Mouse (Mus musculus): Measurements from ENCODE around the gene Oaz1. TPM values are rescaled to one million over a fixed set of nuclear protein-coding genes. Genes with fewer than 3 reads are reported as not detected.
"Not testable (repeated sequence)": the region's sequence is repeated elsewhere in the genome, so short reads cannot be mapped to it uniquely, and the experiment has no call there.

Oaz1 gene
- total RNA-seq, 1 experiment from 2014 or later, result 242 TPM

- no peak for ATAC-seq (replicated peaks; ENCODE audit: insufficient number of reproducible peaks, low FRiP score, low TSS enrichment, poor library complexity, severe bottlenecking)
These were observed 27.3 kb upstream of the Oaz1 start for GRCm38 (mm10) chr10:80799070-80799566.

DNA sequence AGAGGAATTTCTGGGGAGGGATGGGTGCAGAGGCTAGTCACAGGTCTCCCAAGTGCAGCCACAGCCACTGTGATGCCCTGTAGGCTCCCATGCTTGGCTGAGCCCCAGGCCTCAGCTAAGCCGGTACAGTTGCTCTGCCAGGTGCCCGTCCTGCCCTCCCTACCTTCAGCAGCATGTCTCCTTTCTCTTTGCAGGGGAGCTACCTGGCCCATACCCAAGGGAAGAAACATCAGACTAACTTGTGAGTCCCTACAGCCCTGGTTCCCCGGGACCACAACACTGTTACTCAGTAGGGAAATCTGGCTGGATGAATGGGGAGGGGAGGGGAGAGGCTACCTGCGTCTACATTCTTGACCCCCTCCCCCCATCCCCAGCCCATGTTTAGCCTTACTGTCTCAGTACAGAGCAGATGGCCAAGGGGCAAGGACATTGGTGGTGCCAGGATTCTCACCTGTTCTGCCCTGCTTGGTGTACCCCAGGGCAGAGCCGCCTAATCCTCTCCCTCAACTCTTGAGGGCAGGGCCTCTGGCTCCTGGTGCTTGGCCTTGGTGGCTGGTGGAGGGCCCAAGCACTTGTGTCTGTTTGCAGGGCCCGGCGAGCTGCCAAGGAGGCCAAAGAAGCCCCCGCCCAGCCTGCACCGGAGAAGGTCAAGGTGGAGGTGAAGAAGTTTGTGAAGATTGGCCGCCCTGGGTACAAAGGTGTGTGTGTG is 24.1 kb upstream of the Oaz1 start:
- no peak for ATAC-seq (replicated peaks; ENCODE audit: insufficient number of reproducible peaks, low FRiP score, low TSS enrichment, poor library complexity, severe bottlenecking)

DNA sequence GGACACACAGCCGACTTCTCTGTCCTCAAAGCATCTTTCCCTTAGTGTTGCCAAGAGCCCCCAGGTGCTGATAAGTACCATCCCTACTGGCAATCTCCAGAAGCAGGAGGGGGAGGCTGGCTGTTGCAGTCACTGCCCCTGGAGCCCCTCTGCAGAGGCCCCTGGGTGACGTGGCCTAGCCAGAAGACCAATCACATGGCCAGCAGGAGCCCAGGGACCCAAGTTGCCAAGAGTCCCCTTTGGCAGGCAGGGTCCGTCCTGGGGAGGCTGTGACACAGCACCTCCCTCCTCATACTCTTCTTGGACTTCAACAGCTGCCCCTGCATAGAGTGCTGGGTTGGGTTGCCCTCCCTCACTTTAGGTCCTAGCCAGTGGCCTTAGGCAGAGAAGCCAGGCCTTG is 23.5 kb upstream of the Oaz1 start:
- ATAC-seq (replicated peaks; ENCODE audit: insufficient number of reproducible peaks, low FRiP score, low TSS enrichment, poor library complexity, severe bottlenecking), result no peak

- no peak for ATAC-seq (replicated peaks; ENCODE audit: insufficient number of reproducible peaks, low FRiP score, low TSS enrichment, poor library complexity, severe bottlenecking)
These were observed 22.1 kb upstream of the Oaz1 start for GRCm38 (mm10) chr10:80804340-80804739.

GRCm38 (mm10) chr10:80804916-80805315 is 21.5 kb upstream of the Oaz1 start, which contains the start of gene Amh:
TSS of gene Amh (plus strand) at chr10:80805243.
- no peak for ATAC-seq (replicated peaks; ENCODE audit: insufficient number of reproducible peaks, low FRiP score, low TSS enrichment, poor library complexity, severe bottlenecking)

DNA sequence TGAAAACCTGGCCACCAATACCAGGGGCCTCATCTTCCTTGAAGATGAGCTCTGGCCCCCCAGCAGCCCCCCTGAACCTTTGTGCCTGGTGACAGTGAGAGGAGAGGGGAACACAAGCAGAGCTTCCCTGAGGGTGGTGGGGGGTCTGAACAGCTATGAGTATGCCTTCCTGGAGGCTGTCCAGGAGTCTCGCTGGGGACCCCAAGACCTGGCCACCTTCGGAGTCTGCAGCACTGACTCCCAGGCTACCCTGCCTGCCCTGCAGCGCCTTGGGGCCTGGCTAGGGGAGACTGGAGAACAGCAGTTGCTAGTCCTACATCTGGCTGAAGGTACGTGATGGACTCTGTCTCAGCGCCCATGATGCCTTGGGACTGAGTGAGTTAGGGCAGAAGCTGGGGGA is 21.1 kb upstream of the Oaz1 start:
- no peak for ATAC-seq (replicated peaks; ENCODE audit: insufficient number of reproducible peaks, low FRiP score, low TSS enrichment, poor library complexity, severe bottlenecking)

DNA sequence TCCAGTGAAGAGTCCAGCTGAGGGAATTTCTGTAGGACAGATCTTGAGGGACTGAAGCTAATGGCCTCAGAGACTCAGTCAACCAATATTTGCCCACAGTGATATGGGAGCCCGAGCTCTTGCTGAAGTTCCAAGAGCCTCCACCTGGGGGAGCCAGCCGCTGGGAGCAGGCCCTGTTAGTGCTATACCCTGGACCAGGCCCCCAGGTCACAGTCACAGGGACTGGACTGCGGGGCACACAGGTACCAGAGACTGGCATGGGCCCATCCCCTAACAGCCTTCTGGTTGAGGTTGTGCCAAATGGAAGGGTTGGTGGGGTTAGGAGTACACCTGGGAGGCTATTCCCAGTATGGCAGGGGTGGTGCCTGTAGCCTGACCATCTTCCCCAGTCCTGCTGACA is 20.5 kb upstream of the Oaz1 start:
- peak; percentile 32; the same call in 1 of the 2 replicates for ATAC-seq (replicated peaks; ENCODE audit: insufficient number of reproducible peaks, low FRiP score, low TSS enrichment, poor library complexity, severe bottlenecking)

DNA sequence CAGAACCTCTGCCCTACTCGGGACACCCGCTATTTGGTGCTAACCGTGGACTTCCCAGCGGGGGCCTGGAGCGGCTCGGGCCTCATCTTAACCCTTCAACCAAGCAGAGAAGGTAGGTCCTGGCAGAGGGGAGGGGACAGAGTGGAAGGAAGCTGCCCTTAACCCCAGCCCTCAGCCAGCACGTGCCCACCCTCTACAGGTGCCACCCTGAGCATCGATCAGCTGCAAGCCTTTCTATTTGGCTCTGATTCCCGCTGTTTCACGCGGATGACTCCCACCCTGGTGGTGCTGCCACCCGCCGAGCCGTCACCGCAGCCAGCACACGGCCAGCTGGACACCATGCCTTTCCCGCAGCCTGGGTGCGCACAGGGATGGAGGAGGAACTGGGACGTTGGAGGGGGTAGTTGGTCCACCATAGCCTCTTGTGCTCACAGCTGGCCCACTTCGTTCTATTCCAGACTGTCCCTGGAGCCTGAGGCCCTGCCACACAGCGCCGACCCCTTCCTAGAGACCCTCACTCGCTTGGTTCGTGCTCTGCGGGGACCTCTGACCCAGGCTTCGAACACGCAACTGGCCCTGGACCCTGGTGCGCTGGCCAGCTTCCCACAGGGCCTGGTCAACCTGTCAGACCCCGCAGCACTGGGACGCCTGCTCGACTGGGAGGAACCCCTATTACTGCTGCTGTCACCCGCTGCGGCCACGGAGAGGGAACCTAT is 20.0 kb upstream of the Oaz1 start:
- no peak for ATAC-seq (replicated peaks; ENCODE audit: insufficient number of reproducible peaks, low FRiP score, low TSS enrichment, poor library complexity, severe bottlenecking)

DNA sequence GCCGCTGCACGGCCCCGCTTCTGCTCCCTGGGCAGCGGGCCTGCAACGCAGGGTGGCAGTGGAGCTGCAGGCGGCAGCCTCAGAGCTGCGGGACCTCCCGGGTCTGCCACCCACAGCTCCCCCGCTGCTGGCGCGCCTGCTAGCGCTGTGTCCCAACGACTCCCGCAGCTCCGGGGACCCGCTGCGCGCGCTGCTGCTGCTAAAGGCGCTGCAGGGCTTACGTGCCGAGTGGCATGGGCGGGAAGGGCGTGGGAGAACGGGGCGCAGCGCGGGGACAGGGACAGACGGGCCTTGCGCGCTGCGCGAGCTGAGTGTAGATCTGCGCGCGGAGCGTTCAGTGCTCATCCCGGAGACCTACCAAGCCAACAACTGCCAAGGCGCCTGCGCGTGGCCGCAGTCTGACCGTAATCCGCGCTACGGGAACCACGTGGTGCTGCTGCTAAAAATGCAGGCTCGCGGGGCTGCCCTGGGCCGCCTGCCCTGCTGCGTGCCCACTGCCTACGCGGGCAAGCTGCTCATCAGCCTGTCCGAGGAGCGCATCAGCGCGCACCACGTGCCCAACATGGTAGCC is 19.3 kb upstream of the Oaz1 start:
- 0 out of 2 replicates have a peak, but pooled peaks have one; percentile 4 for ATAC-seq (replicated peaks; ENCODE audit: insufficient number of reproducible peaks, low FRiP score, low TSS enrichment, poor library complexity, severe bottlenecking)

- no peak for ATAC-seq (replicated peaks; ENCODE audit: insufficient number of reproducible peaks, low FRiP score, low TSS enrichment, poor library complexity, severe bottlenecking)
These were observed 18.1 kb upstream of the Oaz1 start for GRCm38 (mm10) chr10:80808099-80808984.

DNA sequence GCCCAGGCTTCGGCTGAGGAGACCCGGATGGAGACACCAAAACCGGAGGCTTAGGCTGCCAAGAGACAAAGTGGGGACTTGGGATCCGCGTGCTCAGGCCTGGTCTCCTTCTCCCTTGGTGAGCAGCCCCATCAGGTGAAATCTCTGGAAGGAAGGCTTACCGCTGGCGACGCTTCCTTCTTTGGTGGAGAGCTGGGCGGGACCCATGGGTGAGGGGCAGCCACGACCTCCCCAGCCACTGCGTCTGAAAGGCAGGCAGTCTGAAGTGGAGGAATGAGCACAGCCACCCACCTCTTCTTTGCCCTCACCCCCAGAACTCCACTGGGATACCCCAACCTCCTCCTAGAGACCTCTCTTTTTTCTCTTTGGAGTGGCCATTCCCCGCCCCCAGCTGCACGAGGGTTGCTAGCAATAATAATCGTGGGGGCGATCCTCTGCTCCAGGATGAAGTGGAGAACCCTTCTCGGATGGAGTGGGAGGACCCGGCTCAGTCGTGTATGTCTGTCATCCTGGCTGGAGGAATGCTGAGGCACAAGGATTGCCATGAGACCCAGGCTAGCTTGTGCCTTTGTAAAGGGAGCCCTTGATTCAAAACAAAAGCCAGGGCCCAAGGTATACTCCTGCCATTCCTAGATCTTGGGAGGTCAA is 17.3 kb upstream of the Oaz1 start:
- ATAC-seq (replicated peaks; ENCODE audit: insufficient number of reproducible peaks, low FRiP score, low TSS enrichment, poor library complexity, severe bottlenecking), result no peak

DNA sequence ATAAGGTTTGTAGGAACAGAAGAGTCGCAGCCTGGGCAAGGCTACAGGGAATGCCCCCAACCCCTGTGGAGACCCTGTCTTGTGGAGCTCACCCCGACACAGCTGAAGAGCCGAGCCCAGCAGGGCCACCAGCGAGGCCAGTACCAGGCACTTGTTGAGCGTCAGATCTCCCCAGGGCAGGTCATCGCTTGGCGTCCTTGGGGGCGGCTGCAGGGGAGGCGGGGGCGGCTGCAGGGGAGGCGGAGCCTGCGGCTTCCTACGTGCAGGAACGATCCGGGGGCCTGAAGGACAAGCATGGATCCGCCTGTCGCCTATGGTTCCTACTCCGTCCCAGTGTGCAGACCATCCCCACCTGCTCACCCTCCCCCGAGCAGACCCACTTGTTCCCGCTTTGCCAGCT is 16.4 kb upstream of the Oaz1 start:
- no peak for ATAC-seq (replicated peaks; ENCODE audit: insufficient number of reproducible peaks, low FRiP score, low TSS enrichment, poor library complexity, severe bottlenecking)

GRCm38 (mm10) chr10:80812391-80813041 is 13.9 kb upstream of the Oaz1 start:
- ATAC-seq (replicated peaks; ENCODE audit: insufficient number of reproducible peaks, low FRiP score, low TSS enrichment, poor library complexity, severe bottlenecking), result no peak

DNA sequence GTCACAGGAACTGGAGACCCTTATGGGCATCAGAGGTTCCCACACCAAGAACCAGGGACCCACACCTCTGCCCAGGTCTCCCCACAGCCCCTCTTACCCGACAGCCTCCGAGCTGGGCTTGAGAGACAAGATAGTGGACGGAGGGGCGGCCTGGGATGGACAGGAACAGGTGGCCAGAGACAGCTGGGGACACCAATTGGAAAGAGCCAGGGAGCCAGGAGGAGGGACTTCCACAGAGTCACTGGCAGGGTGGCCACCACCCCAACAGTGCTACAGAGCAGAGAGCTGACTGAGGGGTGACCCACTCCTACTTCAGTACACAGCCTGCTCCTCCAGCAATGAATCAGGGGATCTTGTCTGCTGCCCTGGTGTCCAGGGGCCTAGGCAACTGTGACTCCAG is 13.1 kb upstream of the Oaz1 start, which contains the start of gene Jsrp1:
TSS of gene Jsrp1 (minus strand) at position 133 of the 400 bp plus-strand sequence.
- no peak for ATAC-seq (replicated peaks; ENCODE audit: insufficient number of reproducible peaks, low FRiP score, low TSS enrichment, poor library complexity, severe bottlenecking)

- ATAC-seq (replicated peaks; ENCODE audit: insufficient number of reproducible peaks, low FRiP score, low TSS enrichment, poor library complexity, severe bottlenecking), result no peak
These were observed 11.7 kb upstream of the Oaz1 start for GRCm38 (mm10) chr10:80814800-80815199.

DNA sequence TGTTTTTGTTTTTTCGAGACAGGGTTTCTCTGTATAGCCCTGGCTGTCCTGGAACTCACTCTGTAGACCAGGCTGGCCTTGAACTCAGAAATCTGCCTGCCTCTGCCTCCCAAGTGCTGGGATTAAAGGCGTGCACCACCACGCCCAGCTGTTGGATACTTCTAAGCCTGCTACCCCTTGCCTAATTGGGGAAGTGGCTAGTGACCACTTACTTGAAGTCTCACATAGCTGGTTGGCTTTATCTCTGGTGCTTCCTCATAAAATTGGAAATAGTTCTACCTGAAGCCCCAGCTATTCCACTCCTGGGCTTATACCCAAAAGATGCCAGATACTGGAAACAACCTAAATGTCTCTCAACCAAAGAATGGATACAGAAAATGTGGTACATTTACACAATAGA is 10.2 kb upstream of the Oaz1 start:
- not testable (repeated sequence) for ATAC-seq (replicated peaks; ENCODE audit: insufficient number of reproducible peaks, low FRiP score, low TSS enrichment, poor library complexity, severe bottlenecking)

DNA sequence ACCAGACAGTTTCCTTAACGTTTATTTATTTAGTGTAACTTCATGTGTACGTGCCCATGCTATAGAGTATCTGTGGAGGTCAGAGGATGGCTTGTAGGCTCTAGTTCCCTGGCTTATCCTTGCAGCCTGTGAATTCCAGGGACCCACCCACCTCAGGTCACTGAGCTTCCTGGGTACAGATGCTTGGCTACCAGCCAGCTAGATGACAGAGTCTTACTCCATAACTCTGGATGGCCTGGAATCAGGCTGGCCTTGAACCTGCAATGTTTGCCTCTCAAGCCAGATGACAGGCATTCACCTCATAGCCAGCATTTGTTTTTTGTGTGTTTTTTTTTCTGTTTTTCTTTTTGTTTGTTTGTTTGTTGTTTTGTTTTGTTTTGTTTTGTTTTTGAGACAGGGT is 9.3 kb upstream of the Oaz1 start:
- no peak for ATAC-seq (replicated peaks; ENCODE audit: insufficient number of reproducible peaks, low FRiP score, low TSS enrichment, poor library complexity, severe bottlenecking)

- not testable (repeated sequence) for ATAC-seq (replicated peaks; ENCODE audit: insufficient number of reproducible peaks, low FRiP score, low TSS enrichment, poor library complexity, severe bottlenecking)
These were observed 8.5 kb upstream of the Oaz1 start for GRCm38 (mm10) chr10:80817955-80818354.

Measured in monocyte, adult 5-6 weeks (primary cell).